Mouse (Mus musculus) limb, embryonic 10.5 days (tissue): Measurements from ENCODE around the gene Def6. TPM values are rescaled to one million over a fixed set of nuclear protein-coding genes. Genes with fewer than 3 reads are reported as not detected.
A peak's percentile ranks its signal among the peaks of the same experiment; 100 is the strongest.

Experiments
- DNase-seq: peaks from one replicate; pipeline ENCODE4 v3.0.0-alpha.2; 2017; ENCODE audit warnings: low spot score
- H3K27ac ChIP-seq: fragments of 300-500 bp; sonication (generic); 2 replicates; pipeline ENCODE4 v1.5.1; 2016; ENCODE audit warnings: mild to moderate bottlenecking
- H3K27me3 ChIP-seq: fragments of 300-500 bp; sonication (generic); 2 replicates; pipeline ENCODE4 v1.6.1; 2016; ENCODE audit warnings: low read depth, mild to moderate bottlenecking; ENCODE audit not compliant: poor library complexity, severe bottlenecking
- H3K36me3 ChIP-seq: fragments of 300-500 bp; sonication (generic); 2 replicates; pipeline ENCODE4 v1.6.1; 2016; ENCODE audit warnings: mild to moderate bottlenecking, moderate library complexity
- H3K4me1 ChIP-seq: fragments of 300-500 bp; sonication (generic); 2 replicates; pipeline ENCODE4 v1.6.1; 2016
- H3K4me3 ChIP-seq: fragments of 300-500 bp; sonication (generic); 2 replicates; pipeline ENCODE4 v1.5.1; 2016; ENCODE audit warnings: mild to moderate bottlenecking, moderate library complexity
- H3K9me3 ChIP-seq: fragments of 300-500 bp; sonication (generic); replicated peaks from 2 replicates; pipeline ENCODE4 v1.6.1; 2016; ENCODE audit warnings: mild to moderate bottlenecking
- WGBS: fragments of 180-500 bp; shearing (Covaris S2); methylation state at CpG from one replicate; pipeline ENCODE4 v1.1.7; 2016; 5-methylcytosine and 5-hydroxymethylcytosine counted together
- polyA plus RNA-seq: library from polyadenylated mRNA; unstranded; fragments of >200 nt; fragmentation: Nextera tagmentation; extraction: Ambion mirVana; gene quantifications from 2 replicates; pipeline ENCODE4 v1.2.1, GENCODE M21; 2016

The Def6 gene
- polyA plus RNA-seq, 1 experiment from 2014 or later = 11.1 TPM

DNA sequence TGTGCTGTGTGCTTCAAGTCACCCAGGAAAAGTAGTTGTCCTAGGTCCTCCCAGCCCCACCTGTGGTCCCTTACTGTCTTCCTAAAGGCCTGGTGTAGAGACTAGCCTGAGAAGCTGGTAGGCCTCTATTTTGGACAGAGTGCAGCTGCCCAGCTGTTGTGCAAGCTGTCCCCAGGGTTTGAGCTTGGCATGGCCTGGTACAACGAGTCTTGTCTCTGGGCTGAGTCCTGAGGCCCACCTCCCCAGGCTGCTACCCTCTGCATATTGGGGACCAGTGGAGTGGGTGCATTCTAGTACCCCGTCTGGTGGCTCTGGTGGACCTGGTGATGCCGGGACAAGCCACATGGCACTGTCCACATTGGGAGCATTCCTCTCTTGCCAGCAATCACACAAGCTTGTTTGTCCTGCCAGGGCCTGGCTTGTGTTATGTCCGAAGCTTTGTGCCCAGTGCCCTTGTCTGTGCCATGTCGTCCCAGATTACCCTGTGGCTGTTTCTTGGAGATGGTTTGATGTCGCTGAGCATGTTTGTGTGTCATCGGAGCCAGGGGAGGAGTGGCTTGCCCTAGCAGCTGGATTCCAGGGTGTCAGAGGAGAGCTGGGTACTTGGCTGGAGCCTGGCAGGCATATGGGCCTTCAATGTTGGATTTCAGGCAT lies 28.5 kb downstream of the Def6 start:
- no peaks in the 10 kb centered on the region for H3K9me3 ChIP-seq
- 0 out of 2 replicates have a peak overlapping the region, but pooled peaks have one; percentile 27 for H3K27ac ChIP-seq
- 84% methylated on average over 7 of the region's 7 CpGs for WGBS

DNA sequence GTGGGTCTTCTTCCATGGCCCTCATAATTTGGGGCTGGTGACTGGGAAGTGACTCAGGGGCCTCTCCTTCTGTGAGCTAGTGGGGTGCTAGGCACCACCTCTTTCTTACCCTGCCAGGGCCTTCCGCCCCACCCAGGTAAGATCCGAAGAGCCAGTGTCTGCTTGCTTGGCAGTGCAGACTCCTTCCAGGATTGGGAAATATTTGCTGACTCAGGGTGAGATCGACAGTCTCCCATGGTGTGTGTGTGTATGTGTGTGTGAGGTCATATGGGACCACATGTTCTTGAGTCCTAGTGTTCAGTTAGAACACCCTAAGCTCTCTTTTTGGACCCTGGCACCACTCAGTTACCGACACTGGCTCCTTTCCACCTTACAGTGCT lies 29.0 kb downstream of the Def6 start:
- peaks cover 33% of the 10 kb centered on the region for H3K4me1 ChIP-seq
- WGBS = 93% methylated on average over 4 of the region's 4 CpGs

More for the DNA sequence above, 28.5 kb downstream of the Def6 start:
- Histone ChIP-seq H3K27me3 (no peaks in the 10 kb centered on the region), H3K4me3 (no peak overlapping the region), H3K36me3 (peaks cover 39% of the 10 kb centered on the region), H3K4me1 (peaks cover 33% of the 10 kb centered on the region)
- DNase-seq = no peak

DNA sequence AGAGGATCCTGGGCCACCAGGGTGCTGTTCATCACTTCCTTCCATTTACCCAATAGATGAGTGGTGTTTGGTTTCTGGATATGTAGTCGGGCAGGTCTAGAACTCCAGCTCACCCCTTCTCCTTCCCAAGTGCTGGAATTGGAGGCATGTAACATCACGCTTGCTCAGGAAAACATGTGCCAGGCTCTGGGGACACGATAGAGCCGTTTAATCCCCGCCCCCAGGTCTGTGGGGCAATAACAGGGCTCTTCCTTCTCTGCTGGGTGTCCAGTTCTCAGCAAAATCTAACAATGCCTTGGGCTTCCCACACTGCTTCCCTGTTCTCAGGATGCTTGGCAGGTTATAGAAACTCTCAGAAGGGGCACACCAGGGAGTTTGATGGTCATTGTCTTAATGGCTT lies 29.8 kb downstream of the Def6 start:
- Histone ChIP-seq H3K4me3 (no peak overlapping the region), H3K27ac (no peak overlapping the region), H3K27me3 (no peaks in the 10 kb centered on the region), H3K4me1 (peaks cover 33% of the 10 kb centered on the region), H3K9me3 (no peaks in the 10 kb centered on the region), H3K36me3 (peaks cover 52% of the 10 kb centered on the region)
- 80% methylated on average over 5 of the region's 5 CpGs for WGBS
- DNase-seq = no peak

More for the DNA sequence above, 29.0 kb downstream of the Def6 start:
- DNase-seq = no peak
- Histone ChIP-seq H3K36me3 (peaks cover 45% of the 10 kb centered on the region), H3K27me3 (no peaks in the 10 kb centered on the region), H3K9me3 (no peaks in the 10 kb centered on the region), H3K27ac (0 out of 2 replicates have a peak overlapping the region, but pooled peaks have one; percentile 21), H3K4me3 (no peak overlapping the region)

DNA sequence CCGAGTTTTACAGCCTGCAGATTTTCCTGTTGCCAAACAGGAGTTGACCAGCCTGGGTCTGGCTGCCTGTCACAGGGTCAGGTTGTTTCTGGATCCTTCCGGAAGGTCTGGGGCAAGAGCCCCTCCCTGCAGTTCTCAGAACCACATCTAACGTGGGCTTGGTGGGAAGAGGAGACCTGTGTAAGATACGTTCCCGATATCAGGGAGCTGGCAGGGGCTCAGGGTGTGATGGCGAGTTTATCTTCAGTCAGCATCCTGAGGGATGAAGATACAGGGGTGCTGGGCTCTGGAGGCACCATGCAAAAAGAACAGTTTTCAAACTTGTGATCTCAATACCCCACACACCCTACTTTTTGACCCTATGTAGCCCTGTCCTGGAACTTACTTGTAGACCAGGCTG lies 30.3 kb downstream of the Def6 start:
- no peak for DNase-seq
- H3K27ac ChIP-seq = no peak overlapping the region
- H3K4me1 ChIP-seq = peaks cover 29% of the 10 kb centered on the region
- H3K4me3 ChIP-seq = no peak overlapping the region
- no peaks in the 10 kb centered on the region for H3K27me3 ChIP-seq
- peaks cover 57% of the 10 kb centered on the region for H3K36me3 ChIP-seq
- no peaks in the 10 kb centered on the region for H3K9me3 ChIP-seq
- 77% methylated on average over 6 of the region's 6 CpGs for WGBS

DNA sequence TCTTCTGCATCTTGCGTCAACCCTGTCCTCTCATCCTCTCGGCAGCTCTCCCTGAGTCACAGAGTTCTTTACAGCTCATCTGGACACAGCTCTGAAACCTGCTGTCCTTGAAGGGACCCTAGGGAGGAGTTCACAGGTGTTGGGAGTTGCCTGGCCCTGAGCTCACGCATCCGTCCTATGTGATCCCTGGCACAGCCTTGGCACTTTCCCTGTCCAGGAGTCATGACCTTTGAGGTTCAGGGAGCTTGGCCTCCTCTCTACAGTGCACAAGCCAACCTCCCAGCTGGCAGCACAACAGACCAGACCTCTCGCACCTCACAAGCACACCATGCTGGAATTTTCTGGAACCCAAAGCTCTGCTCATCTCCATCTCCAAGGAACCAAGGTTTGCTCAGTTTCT lies 33.3 kb downstream of the Def6 start:
- peaks cover 68% of the 10 kb centered on the region for H3K36me3 ChIP-seq
- no peak overlapping the region for H3K27ac ChIP-seq
- no peaks in the 10 kb centered on the region for H3K9me3 ChIP-seq
- no peak for DNase-seq
- no peak overlapping the region for H3K4me3 ChIP-seq
- H3K4me1 ChIP-seq = peaks cover 24% of the 10 kb centered on the region
- H3K27me3 ChIP-seq = no peaks in the 10 kb centered on the region
- WGBS = 95% methylated on average over 5 of the region's 5 CpGs

DNA sequence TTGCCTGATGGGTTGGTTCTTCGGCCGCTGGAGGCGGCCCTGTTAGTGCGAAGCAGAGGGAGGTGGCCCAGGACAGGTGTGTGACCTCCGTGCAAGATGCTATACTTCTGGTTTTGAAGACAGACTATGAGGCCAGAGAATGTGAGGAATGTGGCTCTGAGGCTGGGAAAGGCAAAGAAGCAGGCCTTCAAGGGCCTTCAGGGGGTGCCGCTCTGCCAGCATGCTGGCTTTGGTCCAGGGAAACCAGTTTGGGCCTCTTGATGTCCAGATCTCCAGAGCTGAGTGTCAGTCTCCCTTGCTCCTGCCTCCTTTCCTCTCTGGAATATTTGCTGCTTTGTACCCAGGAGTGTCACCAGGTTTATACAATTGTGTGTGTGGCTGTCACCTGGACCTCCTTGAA lies 34.7 kb downstream of the Def6 start:
- no peaks in the 10 kb centered on the region for H3K27me3 ChIP-seq
- no peak overlapping the region for H3K27ac ChIP-seq
- H3K36me3 ChIP-seq = peaks cover 65% of the 10 kb centered on the region
- 77% methylated on average over 6 of the region's 6 CpGs for WGBS
- no peak overlapping the region for H3K4me3 ChIP-seq
- peaks cover 31% of the 10 kb centered on the region for H3K4me1 ChIP-seq
- DNase-seq = no peak
- no peaks in the 10 kb centered on the region for H3K9me3 ChIP-seq

DNA sequence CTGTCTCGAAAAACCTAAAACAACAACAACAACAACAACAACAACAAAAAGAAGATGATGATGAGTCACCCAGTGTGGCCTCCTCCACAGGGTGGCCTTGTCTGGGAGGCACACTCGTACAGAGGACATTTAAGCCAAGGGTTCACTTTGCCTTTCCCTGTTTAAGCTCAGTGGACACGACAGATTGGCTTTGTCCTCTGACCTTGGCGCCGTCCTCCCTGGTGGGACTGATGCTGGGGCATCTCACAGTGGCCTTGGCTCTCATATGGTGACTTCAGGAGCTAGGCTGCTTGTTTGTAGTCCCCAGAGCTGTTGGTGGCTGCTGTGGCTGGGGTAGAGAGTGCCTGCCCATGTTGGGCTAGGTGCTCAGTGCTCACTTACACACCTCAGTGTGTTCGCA lies 36.6 kb downstream of the Def6 start:
- Histone ChIP-seq H3K27ac (peak overlapping the region; percentile 79; the same call in 1 of the 2 replicates), H3K27me3 (no peaks in the 10 kb centered on the region), H3K4me3 (no peak overlapping the region), H3K9me3 (no peaks in the 10 kb centered on the region), H3K36me3 (peaks cover 50% of the 10 kb centered on the region), H3K4me1 (peaks cover 44% of the 10 kb centered on the region)
- DNase-seq = no peak
- 84% methylated on average over 6 of the region's 6 CpGs for WGBS

DNA sequence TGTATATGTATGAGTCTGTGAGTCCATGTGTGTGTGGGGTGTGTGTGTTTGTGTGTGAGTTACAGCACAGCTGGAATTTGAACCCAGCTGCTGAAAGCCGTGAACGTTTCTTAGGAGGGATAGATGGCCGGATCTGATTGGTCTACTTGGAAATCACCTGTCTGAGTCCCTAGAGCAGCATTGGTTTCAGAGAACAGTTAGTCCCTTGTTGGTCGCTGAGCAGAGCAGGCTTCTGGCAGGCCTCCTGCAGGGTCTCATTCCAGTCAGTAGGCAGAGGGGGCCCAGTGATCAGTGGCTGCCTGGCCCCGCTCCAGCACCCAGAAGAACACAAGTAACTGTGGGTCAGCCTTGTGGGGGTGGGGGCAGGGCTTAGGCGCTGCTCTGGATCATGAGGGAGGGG lies 37.1 kb downstream of the Def6 start:
- H3K36me3 ChIP-seq = peaks cover 46% of the 10 kb centered on the region
- peak overlapping the region; percentile 79 for H3K27ac ChIP-seq
- H3K4me1 ChIP-seq = peaks cover 44% of the 10 kb centered on the region
- DNase-seq = no peak
- no peaks in the 10 kb centered on the region for H3K27me3 ChIP-seq
- H3K4me3 ChIP-seq = no peak overlapping the region
- WGBS = 53% methylated on average over 6 of the region's 6 CpGs
- H3K9me3 ChIP-seq = no peaks in the 10 kb centered on the region

DNA sequence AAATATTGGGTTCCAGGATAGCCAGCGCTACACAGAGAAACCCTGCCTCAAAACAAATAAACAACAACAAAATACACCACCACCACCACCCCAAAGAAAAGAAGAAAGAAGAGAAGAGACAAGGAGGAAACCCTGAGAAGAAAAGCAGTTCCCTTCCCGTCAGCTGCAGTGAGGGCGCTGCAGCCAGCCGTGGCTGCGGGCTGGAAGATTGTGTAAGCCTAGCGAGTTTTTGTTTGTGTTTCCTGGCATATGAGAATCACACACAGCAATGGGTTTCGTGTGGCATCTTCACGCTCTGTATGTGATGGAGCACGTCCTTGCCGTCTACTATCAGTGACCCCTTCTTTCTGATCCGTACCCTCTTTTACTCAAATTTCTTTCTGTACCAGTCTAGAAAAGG lies 39.1 kb downstream of the Def6 start:
- H3K27me3 ChIP-seq = no peaks in the 10 kb centered on the region
- peaks cover 48% of the 10 kb centered on the region for H3K4me1 ChIP-seq
- H3K9me3 ChIP-seq = no peaks in the 10 kb centered on the region
- H3K27ac ChIP-seq = peak overlapping the region; percentile 85
- WGBS = 86% methylated on average over 11 of the region's 11 CpGs
- no peak overlapping the region for H3K4me3 ChIP-seq
- H3K36me3 ChIP-seq = peaks cover 30% of the 10 kb centered on the region
- DNase-seq = no peak

DNA sequence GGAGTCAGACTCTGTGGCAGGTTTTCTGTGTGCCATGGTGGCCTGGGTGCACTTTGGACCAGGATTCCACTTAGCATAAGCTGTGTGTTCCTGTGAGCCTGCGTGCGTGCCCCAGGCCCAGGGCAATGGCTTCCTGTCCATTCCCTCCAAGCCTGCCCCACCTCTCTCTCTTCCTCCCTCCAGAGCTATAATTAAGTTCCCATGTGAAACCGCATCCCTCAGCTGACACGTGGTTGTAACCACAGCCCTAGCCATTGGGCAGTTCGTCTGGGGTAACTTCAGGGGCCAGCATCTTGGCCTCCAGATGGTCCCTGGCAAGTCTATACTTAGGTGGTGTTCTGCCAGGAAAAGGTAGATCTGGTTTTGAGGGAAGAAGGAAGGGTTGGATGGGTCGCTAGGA lies 40.0 kb downstream of the Def6 start:
- peaks cover 30% of the 10 kb centered on the region for H3K36me3 ChIP-seq
- DNase-seq = peak; percentile 64
- H3K4me3 ChIP-seq = no peak overlapping the region
- H3K4me1 ChIP-seq = peaks cover 58% of the 10 kb centered on the region
- H3K27me3 ChIP-seq = no peaks in the 10 kb centered on the region
- no peaks in the 10 kb centered on the region for H3K9me3 ChIP-seq
- H3K27ac ChIP-seq = peak overlapping the region; percentile 85
- WGBS = 29% methylated on average over 6 of the region's 6 CpGs

DNA sequence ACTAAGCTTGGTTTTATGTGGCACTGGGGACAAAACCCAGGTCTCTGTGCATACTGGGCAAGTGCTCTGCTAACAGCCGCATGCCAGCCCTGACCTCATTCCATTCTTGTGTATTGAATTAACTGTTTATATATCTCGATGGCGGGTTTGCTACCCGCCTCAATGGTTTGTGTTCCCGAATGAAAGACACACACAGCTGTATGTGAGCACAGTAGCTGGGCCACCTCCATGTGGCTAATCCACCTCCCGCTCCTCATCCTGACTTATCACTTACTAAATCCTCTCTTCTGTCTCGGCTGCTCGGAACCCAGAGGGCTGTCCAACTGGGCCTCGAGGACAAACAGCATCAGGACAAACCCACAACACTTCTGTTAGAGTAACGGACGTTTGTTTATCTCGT lies 41.5 kb downstream of the Def6 start:
- H3K27me3 ChIP-seq = no peaks in the 10 kb centered on the region
- no peaks in the 10 kb centered on the region for H3K9me3 ChIP-seq
- peak overlapping the region; percentile 15; the same call in 1 of the 2 replicates for H3K27ac ChIP-seq
- DNase-seq = no peak
- H3K36me3 ChIP-seq = peaks cover 20% of the 10 kb centered on the region
- H3K4me3 ChIP-seq = no peak overlapping the region
- H3K4me1 ChIP-seq = peaks cover 60% of the 10 kb centered on the region
- WGBS = 84% methylated on average over 12 of the region's 12 CpGs

DNA sequence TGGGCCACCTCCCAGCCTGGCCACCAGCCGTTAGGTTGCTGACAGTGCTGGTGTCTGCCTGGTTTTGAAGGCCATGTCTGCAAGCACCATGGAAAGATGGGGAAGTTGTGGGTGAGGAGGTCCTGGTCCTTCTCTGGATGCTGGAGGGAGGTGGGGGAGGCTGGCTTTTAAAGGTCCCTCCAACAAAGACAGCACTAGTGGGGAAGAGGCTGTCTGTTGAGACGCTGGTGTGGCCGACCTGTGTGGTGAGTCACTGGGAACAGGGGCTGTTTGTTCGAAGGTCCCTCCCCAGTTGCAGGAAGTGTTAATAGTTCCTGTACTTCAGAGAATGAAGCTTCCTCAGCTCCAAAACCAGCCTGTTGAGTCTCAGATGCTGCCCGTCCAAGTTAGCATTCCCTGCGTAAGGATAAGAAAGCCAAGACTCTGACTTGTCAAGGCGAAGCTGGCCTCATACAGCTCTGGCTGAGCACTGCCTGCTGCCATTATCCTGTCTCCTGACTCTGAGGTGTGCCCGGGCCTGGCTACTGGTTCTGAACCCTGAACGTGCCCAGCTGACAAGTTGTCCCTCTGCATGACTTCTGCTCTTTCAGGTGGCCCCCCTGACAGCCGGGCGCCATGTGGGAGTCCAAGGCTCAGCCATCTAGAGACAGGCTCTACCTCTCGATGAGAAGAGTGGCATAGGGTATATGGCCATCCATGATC lies 44.2 kb downstream of the Def6 start:
- no peak for DNase-seq
- Histone ChIP-seq H3K36me3 (peaks cover 14% of the 10 kb centered on the region), H3K4me1 (peaks cover 62% of the 10 kb centered on the region), H3K27me3 (no peaks in the 10 kb centered on the region), H3K9me3 (no peaks in the 10 kb centered on the region), H3K4me3 (no peak overlapping the region), H3K27ac (peak overlapping the region; percentile 47; the same call in 1 of the 2 replicates)
- 87% methylated on average over 12 of the region's 12 CpGs for WGBS

DNA sequence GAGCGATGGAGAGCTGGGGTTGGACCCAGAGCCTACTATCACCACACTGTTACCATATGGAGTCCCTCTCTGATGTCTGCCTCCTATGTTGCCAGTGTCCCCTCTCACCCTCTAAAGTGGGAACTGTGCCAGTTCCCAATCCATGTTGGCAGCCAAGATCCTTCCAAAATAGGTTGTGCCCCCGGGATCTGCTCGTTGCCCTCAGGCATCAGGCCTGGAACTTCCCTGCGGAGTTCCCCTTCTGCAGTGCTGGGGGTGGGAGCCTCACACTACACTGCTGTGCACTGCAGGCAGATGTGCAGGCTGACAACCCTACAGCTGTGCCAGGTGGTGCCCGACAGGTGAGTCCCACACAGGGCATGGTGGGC lies 44.7 kb downstream of the Def6 start:
- WGBS = 89% methylated on average over 5 of the region's 5 CpGs
- Histone ChIP-seq H3K9me3 (no peaks in the 10 kb centered on the region), H3K27me3 (no peaks in the 10 kb centered on the region), H3K27ac (no peak overlapping the region; the same call in 1 of the 2 replicates), H3K4me3 (no peak overlapping the region), H3K4me1 (peaks cover 62% of the 10 kb centered on the region), H3K36me3 (peaks cover 14% of the 10 kb centered on the region)
- no peak for DNase-seq
